Mouse (Mus musculus) neural tube, embryonic 15.5 days (tissue): ENCODE data around the gene Mdh2. TPM values are rescaled to one million over a fixed set of nuclear protein-coding genes. Genes with fewer than 3 reads are reported as not detected.

ENCODE experiments used
- microRNA-seq: library from miRNA; unstranded; fragments of <30 nt; microRNA quantifications from one replicate; pipeline ENCODE4, GENCODE M21; 2017
- polyA plus RNA-seq: library from polyadenylated mRNA; unstranded; fragments of >200 nt; fragmentation: Nextera tagmentation; extraction: Ambion mirVana; gene quantifications from 2 replicates; pipeline ENCODE4 v1.2.1, GENCODE M21; 2015

The Mdh2 gene
- polyA plus RNA-seq, 1 experiment from 2014 or later: 665 TPM

Small RNAs within 50 kb of the gene (microRNA-seq; reads per million reads assigned to microRNA genes)
- gene Gm23268 (not detected), gene Mir7034 (not detected)

Other genes with a start within 250 kb of the Mdh2 start
- 37.8 and 41.2 TPM in 2 replicates for gene Hip1, start 233.4 kb upstream of the Mdh2 start, polyA plus RNA-seq
- gene Ccl26, start 214.9 kb upstream of the Mdh2 start, polyA plus RNA-seq: not detected in 2 replicates
- gene Ccl24, start 205.4 kb upstream of the Mdh2 start, polyA plus RNA-seq: 2.1 and 9.5 TPM in 2 replicates
- gene Rhbdd2, start 145.9 kb upstream of the Mdh2 start, polyA plus RNA-seq: 91.1 and 94.6 TPM in 2 replicates
- 91.6 and 92.1 TPM in 2 replicates for gene Por, start 108.4 kb upstream of the Mdh2 start, polyA plus RNA-seq
- 73.6 and 88.2 TPM in 2 replicates for gene Tmem120a, start 34.0 kb upstream of the Mdh2 start, polyA plus RNA-seq
- gene Styxl1, start 95 bp upstream of the Mdh2 start, polyA plus RNA-seq: 0.36 and 0.88 TPM in 2 replicates
- 65.5 and 87.3 TPM in 2 replicates for gene Srrm3, start 28.4 kb downstream of the Mdh2 start, polyA plus RNA-seq
- 36.4 and 38.1 TPM in 2 replicates for gene Hspb1, start 109.4 kb downstream of the Mdh2 start, polyA plus RNA-seq
- 776 and 868 TPM in 2 replicates for gene Ywhag, start 156.1 kb downstream of the Mdh2 start, polyA plus RNA-seq
- 1.6 and 1.8 TPM in 2 replicates for gene Ssc4d, start 196.1 kb downstream of the Mdh2 start, polyA plus RNA-seq
- 0.14 and 0.27 TPM in 2 replicates for gene Zp3, start 201.6 kb downstream of the Mdh2 start, polyA plus RNA-seq
- gene Dtx2, start 216.3 kb downstream of the Mdh2 start, polyA plus RNA-seq: 22.5 and 25.2 TPM in 2 replicates